Mouse (Mus musculus): ENCODE measurements around the gene Mtmr6. TPM values are rescaled to one million over a fixed set of nuclear protein-coding genes. Genes with fewer than 3 reads are reported as not detected.

The Mtmr6 gene
- polyA plus RNA-seq (2012; rRNA removed; ENCODE audit: low replicate concordance): 14.1 and 26.9 TPM in 2 replicates

DNA sequence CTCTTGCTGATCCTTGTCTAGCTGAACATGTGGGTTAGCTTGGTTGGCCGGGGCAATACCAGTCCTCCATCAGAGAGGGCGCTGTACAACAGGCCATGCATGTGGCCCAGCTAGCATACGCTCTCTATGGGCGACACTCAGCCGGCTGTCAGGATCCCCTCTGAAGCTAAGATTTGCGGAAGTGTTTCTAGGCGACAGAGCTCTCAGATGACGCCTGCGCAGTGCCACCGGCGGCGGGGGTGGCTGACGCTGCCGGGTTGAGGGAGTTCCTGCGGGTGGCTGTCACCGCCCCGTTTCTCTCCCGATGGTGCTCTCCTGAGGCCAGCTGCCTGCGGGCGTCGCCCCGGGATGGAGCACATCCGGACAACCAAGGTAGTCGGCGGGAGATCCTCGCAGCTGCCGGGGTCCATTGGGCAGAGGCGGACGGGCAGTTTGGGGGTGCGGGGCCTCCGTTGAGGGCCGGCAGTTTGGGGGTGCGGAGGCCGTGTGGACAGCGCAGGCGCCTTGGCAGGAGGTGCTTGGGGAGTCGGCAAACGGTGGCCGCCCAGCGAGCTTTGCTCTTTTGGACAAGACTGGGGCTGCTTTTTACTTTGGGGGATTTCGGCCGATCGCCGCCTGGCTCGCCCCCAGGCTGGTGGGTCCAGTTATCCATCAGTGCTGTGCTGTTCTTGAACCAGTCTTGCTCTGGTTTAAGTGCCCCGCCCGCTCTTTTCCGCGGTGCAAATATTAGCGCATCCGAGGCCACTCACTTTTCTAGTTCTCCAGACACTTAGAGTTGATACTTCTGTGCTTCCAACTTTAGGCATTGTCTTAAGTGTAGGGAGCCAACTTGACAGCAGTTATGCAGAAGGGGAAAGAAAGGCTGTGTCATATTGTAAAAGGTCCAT lies at the start of gene Mtmr6:
TSS of gene Mtmr6 (plus strand) at position 239 of the 887 bp plus-strand sequence.

DNA sequence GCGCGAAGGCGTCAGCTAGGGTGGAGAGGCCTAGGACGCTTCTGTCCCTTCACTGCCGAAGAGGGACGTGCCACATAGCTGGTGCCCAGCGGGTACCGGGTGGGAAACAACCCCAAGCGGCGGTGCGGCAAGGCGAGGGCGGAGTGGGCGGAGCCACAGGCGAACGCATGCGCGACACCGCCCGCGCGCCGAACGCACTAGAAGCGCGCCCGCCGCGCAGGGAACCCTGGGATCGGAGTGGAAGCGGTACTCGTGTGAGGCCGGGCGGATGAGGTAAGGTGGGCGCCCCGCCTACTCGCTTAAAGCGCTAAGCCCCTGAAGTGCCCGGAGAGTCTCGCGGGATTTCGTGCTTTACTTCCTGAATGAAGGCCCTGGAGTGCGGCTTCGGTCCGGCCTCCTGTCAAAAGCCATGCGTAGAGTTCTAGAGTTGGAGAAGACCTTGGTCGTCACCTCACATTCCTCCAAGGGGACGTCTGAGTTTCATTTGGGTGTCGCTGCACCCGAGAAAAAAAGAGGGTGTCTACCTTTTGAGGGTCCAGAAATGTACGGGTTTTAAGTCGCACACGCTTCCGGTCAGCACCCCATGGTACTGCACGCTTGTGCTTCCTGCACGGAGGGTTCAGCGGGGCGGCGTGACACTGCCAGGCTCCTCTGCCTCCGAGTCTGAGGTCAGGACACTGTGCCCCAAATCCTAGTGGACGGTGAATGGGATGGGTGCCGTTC lies 13.6 kb upstream of the Mtmr6 start, which contains the start of the genes Nupl1 and Gm49336:
TSS of gene Nupl1 (minus strand) at position 151 of the 723 bp plus-strand sequence.
TSS of gene Gm49336 (minus strand) at position 227 of the 723 bp plus-strand sequence.

Other genes starting within 250 kb of the Mtmr6 start
- gene Atp8a2, start 68.0 kb upstream of the Mtmr6 start, polyA plus RNA-seq (2012; rRNA removed; ENCODE audit: low replicate concordance): 0.08 and 0.32 TPM in 2 replicates
- 0.05 and 0.19 TPM in 2 replicates for gene Nupl1, start 13.8 kb upstream of the Mtmr6 start, polyA plus RNA-seq (2012; rRNA removed; ENCODE audit: low replicate concordance)
- 14.8 and 15.0 TPM in 2 replicates for gene Gm49336, start 13.7 kb upstream of the Mtmr6 start, polyA plus RNA-seq (2012; rRNA removed; ENCODE audit: low replicate concordance)
- 0.19 and 0.22 TPM in 2 replicates for gene Amer2, start 108.0 kb downstream of the Mtmr6 start, polyA plus RNA-seq (2012; rRNA removed; ENCODE audit: low replicate concordance)